Mouse (Mus musculus): ENCODE data around the gene Slc5a2.

Gene Slc5a2

DNA sequence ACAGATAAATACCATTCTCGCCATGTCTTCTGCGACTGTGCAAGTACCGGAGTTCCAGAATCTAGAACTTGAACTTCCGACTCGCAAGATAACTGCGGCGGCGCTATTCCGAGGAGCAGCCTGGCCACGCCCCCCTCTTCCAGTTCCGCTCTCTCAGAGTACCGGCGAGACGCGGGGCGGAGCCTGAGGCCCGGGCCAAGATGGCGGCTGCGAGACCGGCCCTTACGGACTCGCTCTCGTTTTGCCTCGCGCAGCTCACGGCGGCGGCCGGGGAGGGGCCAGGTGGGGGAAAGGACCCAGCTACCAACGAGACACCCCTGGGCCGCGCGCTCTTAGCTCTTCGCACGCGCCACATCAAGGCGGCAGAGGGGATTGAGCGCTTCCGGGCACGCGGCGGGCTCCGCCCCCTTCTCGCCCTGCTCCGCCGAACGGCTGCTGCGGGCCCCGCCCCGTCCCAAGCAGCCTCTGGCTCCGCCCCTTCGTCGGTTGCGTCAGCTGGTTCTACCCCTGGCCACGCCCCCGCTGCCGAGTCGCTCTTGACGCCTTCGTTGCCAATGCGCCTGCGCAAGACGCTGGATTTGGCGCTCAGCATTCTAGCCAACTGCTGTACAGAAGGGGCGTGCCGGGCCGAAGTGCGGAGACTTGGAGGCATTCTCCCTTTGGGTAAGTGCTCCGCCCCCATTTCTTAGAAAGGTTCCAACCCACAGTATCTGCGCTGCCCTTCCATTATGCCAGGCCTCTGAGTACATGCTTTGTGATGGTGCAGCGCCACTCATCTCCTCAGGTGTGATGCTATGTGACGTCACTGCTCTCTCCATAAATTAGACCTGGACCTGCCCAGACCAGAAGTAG lies 27.3 kb upstream of the Slc5a2 start, which contains the start of gene 9130023H24Rik:
TSS of gene 9130023H24Rik (minus strand) at position 105 of the 852 bp plus-strand sequence.
- Histone ChIP-seq H3K36me3 (ENCODE audit: insufficient read depth, low read length) (peaks cover 59% of the 10 kb centered on the region), H3K4me1 (replicated peaks; ENCODE audit: low read depth, low read length) (peaks cover 46% of the 10 kb centered on the region), H3K9me3 (ENCODE audit: low read length) (no peaks in the 10 kb centered on the region), H3K27me3 (ENCODE audit: insufficient read depth, low read length) (no peaks in the 10 kb centered on the region), H3K4me3 (replicated peaks; ENCODE audit: low read length) (peak within 1 kb of the TSS; percentile 95)
- TF ChIP-seq POU5F1 (IDR thresholded peaks at IDR 0.05; ENCODE audit: borderline replicate concordance, low read length): no peak
- TF ChIP-seq CTCF (conservative IDR thresholded peaks at IDR 0.05; ENCODE audit: low read length): no peak
- no peak for TF ChIP-seq NANOG (IDR thresholded peaks at IDR 0.05; ENCODE audit: borderline replicate concordance, low read length)

DNA sequence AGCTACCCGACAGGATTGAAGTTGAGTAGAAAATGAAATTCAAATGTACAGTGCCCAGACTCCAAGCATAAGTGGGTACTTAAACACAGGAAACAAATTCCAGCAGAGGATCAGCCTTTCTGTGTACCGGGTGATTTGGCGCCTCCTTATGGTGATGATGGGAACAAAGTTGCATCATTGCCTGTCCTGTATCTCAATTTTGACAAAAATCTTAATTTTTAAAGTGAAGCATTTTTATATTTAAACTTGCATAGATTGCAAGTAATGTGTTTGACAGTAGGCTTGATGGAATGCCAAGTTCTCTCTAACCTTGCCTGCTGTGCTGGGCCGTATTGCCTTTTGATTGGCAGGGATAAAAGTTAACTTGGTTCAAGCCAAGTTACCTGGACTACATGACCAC lies 26.5 kb upstream of the Slc5a2 start:
- TF ChIP-seq NANOG (IDR thresholded peaks at IDR 0.05; ENCODE audit: borderline replicate concordance, low read length): no peak
- peak; percentile 79 for TF ChIP-seq CTCF (conservative IDR thresholded peaks at IDR 0.05; ENCODE audit: low read length)
- no peak for TF ChIP-seq POU5F1 (IDR thresholded peaks at IDR 0.05; ENCODE audit: borderline replicate concordance, low read length)
- Histone ChIP-seq H3K36me3 (ENCODE audit: insufficient read depth, low read length) (peaks cover 62% of the 10 kb centered on the region), H3K4me1 (replicated peaks; ENCODE audit: low read depth, low read length) (peaks cover 51% of the 10 kb centered on the region), H3K4me3 (replicated peaks; ENCODE audit: low read length) (peak overlapping the region; percentile 95), H3K9me3 (ENCODE audit: low read length) (no peaks in the 10 kb centered on the region), H3K27me3 (ENCODE audit: insufficient read depth, low read length) (no peaks in the 10 kb centered on the region)

DNA sequence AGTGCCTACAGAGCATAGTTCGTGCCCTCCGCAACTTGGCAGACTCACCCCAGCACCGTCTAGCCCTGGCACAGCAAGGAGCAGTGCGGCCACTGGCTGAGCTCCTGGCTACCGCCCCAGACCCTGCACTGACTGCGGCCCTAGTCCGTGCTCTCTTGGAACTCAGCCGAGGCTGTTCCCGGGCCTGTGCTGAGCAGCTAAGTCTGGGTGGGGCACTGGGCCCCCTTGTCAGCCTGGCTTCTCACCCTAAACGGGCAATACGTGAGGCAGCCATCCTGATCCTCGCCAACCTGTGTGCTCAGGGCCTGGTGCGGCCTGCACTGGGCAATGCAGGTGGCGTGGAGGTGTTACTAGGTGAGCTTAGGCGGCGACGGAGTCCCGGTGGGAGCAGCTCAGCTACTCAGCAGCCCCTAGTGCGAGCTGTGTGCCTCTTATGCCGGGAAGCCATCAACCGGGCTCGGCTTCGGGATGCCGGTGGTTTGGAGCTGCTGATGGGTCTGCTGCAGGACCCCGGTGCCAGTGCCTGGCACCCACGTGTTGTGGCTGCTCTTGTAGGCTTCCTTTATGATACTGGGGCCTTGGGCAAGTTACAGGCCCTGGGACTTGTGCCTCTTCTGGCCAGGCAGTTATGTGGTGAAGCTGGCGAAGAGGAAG lies 25.2 kb upstream of the Slc5a2 start:
- H3K36me3 ChIP-seq (ENCODE audit: insufficient read depth, low read length): peaks cover 71% of the 10 kb centered on the region
- peaks cover 64% of the 10 kb centered on the region for H3K4me1 ChIP-seq (replicated peaks; ENCODE audit: low read depth, low read length)
- no peak overlapping the region; the same call in 1 of the 2 replicates for H3K4me3 ChIP-seq (replicated peaks; ENCODE audit: low read length)
- no peaks in the 10 kb centered on the region for H3K9me3 ChIP-seq (ENCODE audit: low read length)
- peaks cover 4% of the 10 kb centered on the region; the same call in 1 of the 2 replicates for H3K27me3 ChIP-seq (ENCODE audit: insufficient read depth, low read length)
- TF ChIP-seq CTCF (conservative IDR thresholded peaks at IDR 0.05; ENCODE audit: low read length) (no peak), NANOG (IDR thresholded peaks at IDR 0.05; ENCODE audit: borderline replicate concordance, low read length) (no peak), POU5F1 (IDR thresholded peaks at IDR 0.05; ENCODE audit: borderline replicate concordance, low read length) (no peak)

GRCm38 (mm10) chr7:128242331-128242730 lies 23.1 kb upstream of the Slc5a2 start:
- H3K27me3 ChIP-seq (ENCODE audit: insufficient read depth, low read length): peaks cover 19% of the 10 kb centered on the region
- TF ChIP-seq NANOG (IDR thresholded peaks at IDR 0.05; ENCODE audit: borderline replicate concordance, low read length) (no peak), CTCF (conservative IDR thresholded peaks at IDR 0.05; ENCODE audit: low read length) (no peak), POU5F1 (IDR thresholded peaks at IDR 0.05; ENCODE audit: borderline replicate concordance, low read length) (no peak)
- H3K4me1 ChIP-seq (replicated peaks; ENCODE audit: low read depth, low read length): peaks cover 70% of the 10 kb centered on the region
- H3K4me3 ChIP-seq (replicated peaks; ENCODE audit: low read length): no peak overlapping the region
- H3K36me3 ChIP-seq (ENCODE audit: insufficient read depth, low read length): peaks cover 58% of the 10 kb centered on the region
- no peaks in the 10 kb centered on the region for H3K9me3 ChIP-seq (ENCODE audit: low read length)

DNA sequence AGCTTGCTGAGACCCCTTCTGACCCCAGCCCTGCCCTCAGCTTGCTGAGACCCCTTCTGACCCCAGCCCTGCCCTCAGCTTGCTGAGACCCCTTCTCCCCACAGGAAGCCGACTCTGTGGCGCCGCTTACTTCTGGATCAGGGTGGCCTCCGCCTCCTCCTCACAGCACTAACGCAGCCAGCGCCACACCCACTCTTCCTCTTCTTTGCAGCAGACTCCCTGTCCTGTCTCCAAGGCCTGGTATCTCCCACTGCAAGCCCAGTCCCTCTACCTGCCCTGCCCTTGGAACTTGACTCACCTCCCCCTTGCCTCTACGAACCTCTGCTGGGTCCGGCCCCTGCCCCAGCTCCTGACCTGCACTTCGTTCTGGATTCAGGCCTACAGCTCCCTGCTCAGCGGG lies 21.5 kb upstream of the Slc5a2 start:
- Histone ChIP-seq H3K27me3 (ENCODE audit: insufficient read depth, low read length) (peaks cover 29% of the 10 kb centered on the region), H3K9me3 (ENCODE audit: low read length) (no peaks in the 10 kb centered on the region), H3K4me1 (replicated peaks; ENCODE audit: low read depth, low read length) (peaks cover 65% of the 10 kb centered on the region), H3K4me3 (replicated peaks; ENCODE audit: low read length) (peak overlapping the region; percentile 29; the same call in 1 of the 2 replicates), H3K36me3 (ENCODE audit: insufficient read depth, low read length) (peaks cover 58% of the 10 kb centered on the region)
- TF ChIP-seq CTCF (conservative IDR thresholded peaks at IDR 0.05; ENCODE audit: low read length) (no peak), NANOG (IDR thresholded peaks at IDR 0.05; ENCODE audit: borderline replicate concordance, low read length) (no peak), POU5F1 (IDR thresholded peaks at IDR 0.05; ENCODE audit: borderline replicate concordance, low read length) (no peak)

DNA sequence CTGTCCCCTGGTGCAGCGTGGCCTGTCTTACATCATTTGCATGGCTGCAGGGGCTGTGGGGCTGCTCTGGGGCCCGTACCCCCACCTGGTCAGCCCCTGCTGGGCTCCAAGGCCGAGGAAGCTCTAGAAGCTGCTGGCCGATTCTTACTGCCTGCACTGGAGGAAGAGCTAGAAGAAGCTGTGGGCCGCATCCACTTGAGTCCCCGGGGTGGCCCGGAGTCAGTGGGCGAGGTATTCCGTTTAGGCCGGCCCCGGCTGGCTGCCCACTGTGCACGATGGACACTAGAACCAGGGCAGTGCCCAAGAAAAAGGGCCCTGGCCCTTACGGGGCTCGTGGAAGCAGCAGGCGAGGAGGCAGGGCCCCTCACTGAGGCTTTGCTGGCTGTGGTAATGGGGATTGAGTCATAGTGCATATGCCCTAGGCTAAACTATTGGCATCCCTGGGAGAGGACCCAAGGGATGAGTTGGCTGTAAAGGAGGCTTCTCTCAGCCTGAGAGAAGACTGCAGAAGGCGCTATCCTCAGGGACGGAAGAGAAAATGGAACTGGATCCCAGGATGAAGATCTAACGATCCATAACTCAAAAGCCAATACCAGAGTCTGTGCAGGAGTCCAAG lies 20.9 kb upstream of the Slc5a2 start:
- H3K4me1 ChIP-seq (replicated peaks; ENCODE audit: low read depth, low read length): peaks cover 61% of the 10 kb centered on the region
- no peaks in the 10 kb centered on the region for H3K9me3 ChIP-seq (ENCODE audit: low read length)
- peak overlapping the region; percentile 29; the same call in 1 of the 2 replicates for H3K4me3 ChIP-seq (replicated peaks; ENCODE audit: low read length)
- TF ChIP-seq CTCF (conservative IDR thresholded peaks at IDR 0.05; ENCODE audit: low read length): no peak
- no peak for TF ChIP-seq NANOG (IDR thresholded peaks at IDR 0.05; ENCODE audit: borderline replicate concordance, low read length)
- no peak for TF ChIP-seq POU5F1 (IDR thresholded peaks at IDR 0.05; ENCODE audit: borderline replicate concordance, low read length)
- H3K36me3 ChIP-seq (ENCODE audit: insufficient read depth, low read length): peaks cover 55% of the 10 kb centered on the region
- H3K27me3 ChIP-seq (ENCODE audit: insufficient read depth, low read length): peaks cover 33% of the 10 kb centered on the region

DNA sequence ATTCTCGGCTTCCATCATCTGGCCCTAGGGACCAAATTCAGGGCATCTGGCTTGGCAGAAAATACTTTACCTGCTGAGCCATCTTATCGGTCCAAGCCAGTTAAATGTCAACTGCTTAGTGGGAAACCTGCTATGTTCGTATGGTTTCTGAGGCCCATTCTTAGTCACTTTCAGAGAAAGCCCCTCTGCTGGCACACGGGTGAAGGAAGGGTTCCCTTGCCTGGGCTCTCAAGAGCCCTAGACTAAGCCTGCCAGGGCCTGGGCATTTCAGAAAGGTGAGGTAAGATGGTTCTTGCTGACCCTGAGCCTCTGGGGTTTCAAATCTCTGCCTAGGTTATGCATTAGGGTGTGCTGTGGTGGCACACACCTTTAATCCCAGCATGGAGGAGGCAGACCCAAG lies 19.9 kb upstream of the Slc5a2 start:
- TF ChIP-seq POU5F1 (IDR thresholded peaks at IDR 0.05; ENCODE audit: borderline replicate concordance, low read length) (no peak), NANOG (IDR thresholded peaks at IDR 0.05; ENCODE audit: borderline replicate concordance, low read length) (no peak), CTCF (conservative IDR thresholded peaks at IDR 0.05; ENCODE audit: low read length) (no peak)

More for the DNA sequence above, 19.9 kb upstream of the Slc5a2 start:
- peaks cover 50% of the 10 kb centered on the region for H3K4me1 ChIP-seq (replicated peaks; ENCODE audit: low read depth, low read length)
- H3K9me3 ChIP-seq (ENCODE audit: low read length): no peaks in the 10 kb centered on the region
- H3K4me3 ChIP-seq (replicated peaks; ENCODE audit: low read length): no peak overlapping the region
- peaks cover 41% of the 10 kb centered on the region for H3K27me3 ChIP-seq (ENCODE audit: insufficient read depth, low read length)
- peaks cover 44% of the 10 kb centered on the region for H3K36me3 ChIP-seq (ENCODE audit: insufficient read depth, low read length)
